Mouse (Mus musculus): ENCODE results near the gene Apbb2. TPM values are rescaled to one million over a fixed set of nuclear protein-coding genes. Genes with fewer than 3 reads are reported as not detected.

Apbb2 gene
- total and polyA plus RNA-seq, 3 experiments: 0.34 to 0.40 (median 0.34) TPM

GRCm38 (mm10) chr5:66496881-66497360 is 121.7 kb downstream of the Apbb2 start:
- Histone ChIP-seq H3K27me3 (replicated peaks) (no peaks in the 10 kb centered on the region), H3K36me3 (replicated peaks in 1 of 2; ENCODE audit: control insufficient read depth in 1 of 2, insufficient read depth in 1 of 2, low read length in 1 of 2) (no peaks in the 10 kb centered on the region), H3K4me2 (ENCODE audit: insufficient read depth, low read depth, poor library complexity, severe bottlenecking) (no peak overlapping the region), H3K4me1 (ENCODE audit: control insufficient read depth in 1 of 2, insufficient read depth in 2 of 2) (peaks cover 5 to 32% of the 10 kb centered on the region in 2 experiments; a peak in 3 of 4 replicates), H3K27ac (ENCODE audit: insufficient read depth, low read depth) (no peak overlapping the region), H3K79me2 (replicated peaks; ENCODE audit: control insufficient read depth, extremely low read depth, insufficient read depth, poor library complexity, severe bottlenecking) (no peaks in the 10 kb centered on the region), H3K9ac (ENCODE audit: insufficient read depth, low read depth) (no peak overlapping the region), H3K9me3 (replicated peaks; ENCODE audit: low read length) (peaks cover 5% of the 10 kb centered on the region), H3K4me3 (replicated peaks in 1 of 3; ENCODE audit: low read depth in 2 of 3, low read length in 2 of 3, poor library complexity in 1 of 3) (no peak overlapping the region)
- TF ChIP-seq MAZ (IDR thresholded peaks at IDR 0.05; ENCODE audit: low read depth, low read length) (no peak), ELF1 (IDR thresholded peaks at IDR 0.05; ENCODE audit: low read depth, low read length) (no peak), USF2 (conservative IDR thresholded peaks at IDR 0.05; ENCODE audit: low read depth, low read length) (no peak), SMC3 (IDR thresholded peaks at IDR 0.05; ENCODE audit: low read depth, low read length) (no peak), BHLHE40 (IDR thresholded peaks at IDR 0.05; ENCODE audit: low read depth, low read length) (no peak), JUND (conservative IDR thresholded peaks at IDR 0.05; ENCODE audit: low read depth, low read length) (no peak), ZNF384 (IDR thresholded peaks at IDR 0.05; ENCODE audit: low read depth, low read length) (no peak), CHD2 (IDR thresholded peaks at IDR 0.05; ENCODE audit: low read length) (no peak), SIN3A (IDR thresholded peaks at IDR 0.05; ENCODE audit: low read length) (no peak), JUN (IDR thresholded peaks at IDR 0.05; ENCODE audit: insufficient read depth, low read depth, low read length) (no peak), POLR2A (IDR thresholded peaks at IDR 0.05; ENCODE audit: low read depth, low read length) (no peak), TBP (conservative IDR thresholded peaks at IDR 0.05; ENCODE audit: low read depth, low read length) (no peak), CTCF (conservative IDR thresholded peaks at IDR 0.05 in 1 of 2, IDR thresholded peaks at IDR 0.05 in 1 of 2; ENCODE audit: low read depth in 2 of 2, low read length in 2 of 2) (no peak), TCF12 (IDR thresholded peaks at IDR 0.05; ENCODE audit: low read depth, low read length) (no peak), NRF1 (IDR thresholded peaks at IDR 0.05; ENCODE audit: low read depth, low read length) (no peak), ZC3H11A (IDR thresholded peaks at IDR 0.05; ENCODE audit: low read depth, low read length) (no peak)
- in situ Hi-C loops (cut with MboI; ENCODE audit: low pct_ligation_motif_present, low pct_unique_long_range_greater_than_20kb, low sequenced_read_pairs): no loop called here
- DNase-seq (ENCODE audit: extremely low read depth): no peak
- dilution Hi-C loops (cut with MboI; ENCODE audit: extremely low pct_ligation_motif_present, extremely low pct_unique_long_range_greater_than_20kb, low sequenced_read_pairs): no loop called here

DNA sequence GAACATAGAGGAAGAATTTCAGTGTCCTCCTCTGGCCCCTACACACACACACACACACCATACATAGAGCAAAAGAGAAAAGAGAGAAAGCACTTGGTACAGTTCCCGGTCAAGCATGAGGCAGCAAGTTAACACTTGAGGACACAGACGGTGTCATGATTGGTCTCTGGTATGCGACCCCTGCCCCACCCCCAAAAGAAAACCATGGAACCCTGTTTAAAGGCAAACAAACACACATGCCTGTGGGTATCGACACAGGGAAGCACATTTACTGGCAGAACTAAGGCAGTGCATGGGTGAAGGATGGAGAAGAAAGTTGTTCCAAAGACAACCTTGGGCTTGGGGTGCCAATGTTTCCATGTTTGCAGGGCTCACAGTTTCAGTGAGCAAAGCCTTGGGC is 123.9 kb downstream of the Apbb2 start:
- Histone ChIP-seq H3K4me3 (replicated peaks in 1 of 3; ENCODE audit: low read depth in 2 of 3, low read length in 2 of 3, poor library complexity in 1 of 3) (no peak overlapping the region), H3K79me2 (replicated peaks; ENCODE audit: control insufficient read depth, extremely low read depth, insufficient read depth, poor library complexity, severe bottlenecking) (no peaks in the 10 kb centered on the region), H3K4me1 (ENCODE audit: control insufficient read depth in 1 of 2, insufficient read depth in 2 of 2) (peaks cover 5 to 32% of the 10 kb centered on the region in 2 experiments; a peak in 3 of 4 replicates), H3K36me3 (replicated peaks in 1 of 2; ENCODE audit: control insufficient read depth in 1 of 2, insufficient read depth in 1 of 2, low read length in 1 of 2) (no peaks in the 10 kb centered on the region), H3K4me2 (ENCODE audit: insufficient read depth, low read depth, poor library complexity, severe bottlenecking) (no peak overlapping the region), H3K27me3 (replicated peaks) (no peaks in the 10 kb centered on the region), H3K9ac (ENCODE audit: insufficient read depth, low read depth) (no peak overlapping the region), H3K9me3 (replicated peaks; ENCODE audit: low read length) (no peaks in the 10 kb centered on the region), H3K27ac (ENCODE audit: insufficient read depth, low read depth) (no peak overlapping the region)
- DNase-seq (ENCODE audit: extremely low read depth): no peak
- dilution Hi-C loops (cut with MboI; ENCODE audit: extremely low pct_ligation_motif_present, extremely low pct_unique_long_range_greater_than_20kb, low sequenced_read_pairs) (no loop called here), in situ Hi-C loops (cut with MboI; ENCODE audit: low pct_ligation_motif_present, low pct_unique_long_range_greater_than_20kb, low sequenced_read_pairs) (no loop called here)
- TF ChIP-seq JUND (conservative IDR thresholded peaks at IDR 0.05; ENCODE audit: low read depth, low read length) (no peak), RAD21 (IDR thresholded peaks at IDR 0.05; ENCODE audit: low read depth, low read length) (no peak), POLR2A (IDR thresholded peaks at IDR 0.05; ENCODE audit: low read depth, low read length) (no peak), ZMIZ1 (IDR thresholded peaks at IDR 0.05; ENCODE audit: low read depth, low read length) (no peak), RCOR1 (conservative IDR thresholded peaks at IDR 0.05; ENCODE audit: low read depth, low read length) (no peak), GABPA (IDR thresholded peaks at IDR 0.05; ENCODE audit: insufficient replicate concordance, low read depth, low read length) (no peak), MYC (IDR thresholded peaks at IDR 0.05; ENCODE audit: low read depth, low read length) (no peak), PAX5 (IDR thresholded peaks at IDR 0.05; ENCODE audit: low read length) (no peak), ZKSCAN1 (IDR thresholded peaks at IDR 0.05; ENCODE audit: borderline replicate concordance, low read depth, low read length) (no peak), USF1 (IDR thresholded peaks at IDR 0.05; ENCODE audit: low read depth, low read length) (no peak), MXI1 (IDR thresholded peaks at IDR 0.05; ENCODE audit: low read depth, low read length) (no peak), EP300 (IDR thresholded peaks at IDR 0.05; ENCODE audit: low read length) (no peak), CHD1 (IDR thresholded peaks at IDR 0.05; ENCODE audit: low read depth, low read length) (no peak), HCFC1 (IDR thresholded peaks at IDR 0.05; ENCODE audit: low read depth, low read length) (no peak), ZNF384 (IDR thresholded peaks at IDR 0.05; ENCODE audit: low read depth, low read length) (no peak), NRF1 (IDR thresholded peaks at IDR 0.05; ENCODE audit: low read depth, low read length) (no peak), TBP (conservative IDR thresholded peaks at IDR 0.05; ENCODE audit: low read depth, low read length) (no peak), MAZ (IDR thresholded peaks at IDR 0.05; ENCODE audit: low read depth, low read length) (no peak), UBTF (IDR thresholded peaks at IDR 0.05; ENCODE audit: low read depth, low read length) (no peak)

Measured in CH12.LX (cell line).